9 mouse cellular contexts compared by ENCODE assay signal in the genomic region with DNA sequence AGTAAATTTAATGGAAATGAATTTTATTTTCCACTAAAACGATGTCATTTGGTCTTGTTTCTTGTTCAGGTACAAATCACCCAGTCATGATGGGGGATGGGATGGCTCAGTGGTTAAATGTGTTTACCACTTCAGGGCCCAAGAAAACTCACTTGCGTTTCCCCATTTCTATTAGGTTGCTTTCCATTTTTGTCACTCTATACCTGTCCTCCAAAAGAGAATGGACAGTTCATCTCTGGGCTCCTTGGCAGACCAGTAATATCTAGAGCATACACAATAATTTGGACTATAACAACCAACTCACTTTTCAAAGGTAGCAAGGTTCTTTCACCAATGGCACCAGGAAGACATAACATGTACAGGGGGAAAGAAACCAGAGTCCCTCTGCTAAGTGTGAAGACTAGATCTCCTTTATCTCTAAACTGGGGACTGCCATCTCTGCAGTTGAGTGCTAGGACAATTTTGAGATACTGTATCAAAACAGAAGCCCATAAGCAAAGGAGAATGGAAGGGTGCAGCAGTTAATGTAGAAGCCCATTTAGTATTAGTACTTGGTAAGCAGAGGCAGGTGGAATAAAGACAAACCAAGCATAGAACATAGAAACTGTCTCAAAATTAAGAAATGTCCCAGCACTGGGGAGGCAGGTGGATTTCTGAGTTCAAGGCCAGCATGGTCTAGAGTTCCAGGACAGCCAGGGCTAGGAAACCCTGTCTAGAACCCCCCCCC. TPM values are rescaled to one million over a fixed set of nuclear protein-coding genes. Genes with fewer than 3 reads are reported as not detected.
DNase-seq lines count a peak whose midpoint lies in the region; ATAC-seq and TF ChIP-seq lines count a peak whose summit lies in the region.
"Had no signal": no experiment of that assay in that cellular context is flagged by ENCODE, and none has a peak within 500 bp of the region (broad histone marks: within the 10 kb centered on the region; RNA-seq: fewer than 3 reads in every experiment).

No protein-coding gene starts in this region.

- peaks cover 6 to 22% of the 10 kb centered on the region in 2 experiments for H3K36me3 ChIP-seq in CH12.LX (replicated peaks in 1 of 2; ENCODE audit: control insufficient read depth in 1 of 2, insufficient read depth in 1 of 2, low read length in 1 of 2)
- H3K36me3 ChIP-seq in forebrain, embryonic 13.5 days (ENCODE audit: poor library complexity, severe bottlenecking) = peaks cover 20% of the 10 kb centered on the region
- H3K36me3 ChIP-seq in liver, embryonic 13.5 days = peaks cover 15% of the 10 kb centered on the region

- TF ChIP-seq RAD21 in CH12.LX (IDR thresholded peaks at IDR 0.05; ENCODE audit: low read depth, low read length) = no peak

- dilution Hi-C loops in CH12.LX (cut with MboI; ENCODE audit: extremely low pct_ligation_motif_present, extremely low pct_unique_long_range_greater_than_20kb, low sequenced_read_pairs) = no loop called here

- H3K79me2 ChIP-seq in CH12.LX (replicated peaks; ENCODE audit: control insufficient read depth, extremely low read depth, insufficient read depth, poor library complexity, severe bottlenecking) = peaks cover 17% of the 10 kb centered on the region

- H3K4me3 ChIP-seq in CH12.LX (replicated peaks in 1 of 3; ENCODE audit: low read depth in 2 of 3, low read length in 2 of 3, poor library complexity in 1 of 3) = peak overlapping the region in 1 of 3 experiments; percentile 88
- peak overlapping the region; percentile 84 for H3K4me3 ChIP-seq in forebrain, embryonic 13.5 days
- peak overlapping the region; percentile 75 for H3K4me3 ChIP-seq in liver, embryonic 13.5 days (replicated peaks)

- peak overlapping the region; percentile 90; the same call in 1 of the 2 replicates for H3K9ac ChIP-seq in CH12.LX (ENCODE audit: insufficient read depth, low read depth)
- H3K9ac ChIP-seq in forebrain, embryonic 13.5 days = peak overlapping the region; percentile 97
- peak overlapping the region; percentile 88 for H3K9ac ChIP-seq in liver, embryonic 13.5 days

- ATAC-seq in forebrain, embryonic 13.5 days = no peak
- no peak for ATAC-seq in liver, embryonic 13.5 days (ENCODE audit: low read depth)

- H3K27ac ChIP-seq in CH12.LX (ENCODE audit: insufficient read depth, low read depth) = peak overlapping the region; percentile 42; the same call in 1 of the 2 replicates
- 0 out of 2 replicates have a peak overlapping the region, but pooled peaks have one; percentile 1 for H3K27ac ChIP-seq in forebrain, embryonic 13.5 days
- peak overlapping the region; percentile 89 for H3K27ac ChIP-seq in liver, embryonic 13.5 days

- DNase-seq in 3T3-L1 (ENCODE audit: low read depth, low spot score) (peak; percentile 37), CH12.LX (ENCODE audit: extremely low read depth) (peak; percentile 65)
- no peak for DNase-seq in liver, embryonic 13.5 days
- no peak for DNase-seq in left cerebral cortex, postnatal 14 days (ENCODE audit: low spot score in 2 of 2)
- no peak for DNase-seq in adrenal gland, postnatal 14 days
- no peak for DNase-seq in gastrocnemius, adult 18-20 months (ENCODE audit: low spot score)
- no peak for DNase-seq in gastrocnemius, adult 8-10 months (ENCODE audit: low spot score in 2 of 2)
- DNase-seq: cerebellum, adult 11-12 months had no signal

- in situ Hi-C loops in CH12.LX (cut with MboI; ENCODE audit: low pct_ligation_motif_present, low pct_unique_long_range_greater_than_20kb, low sequenced_read_pairs) = loop anchor here (5.0 kb wide), 1 partner anchor 38 kb away; a partner anchor contains a TSS

- 21% methylated on average over 2 of the region's 2 CpGs for WGBS in forebrain, embryonic 13.5 days
- 6% methylated on average over 2 of the region's 2 CpGs for WGBS in liver, embryonic 13.5 days (ENCODE audit: insufficient replicate concordance)

- H3K4me1 ChIP-seq in CH12.LX (ENCODE audit: control insufficient read depth in 1 of 2, insufficient read depth in 2 of 2) = peaks cover 8 to 41% of the 10 kb centered on the region in 2 experiments
- peaks cover 23% of the 10 kb centered on the region for H3K4me1 ChIP-seq in forebrain, embryonic 13.5 days
- peaks cover 30% of the 10 kb centered on the region for H3K4me1 ChIP-seq in liver, embryonic 13.5 days (replicated peaks)

- no peak for TF ChIP-seq CTCF in CH12.LX (conservative IDR thresholded peaks at IDR 0.05 in 1 of 2, IDR thresholded peaks at IDR 0.05 in 1 of 2; ENCODE audit: low read depth in 2 of 2, low read length in 2 of 2)

- intact Hi-C loops in left cerebral cortex, postnatal 14 days (cut with DNase I) = no loop called here

- no peaks in the 10 kb centered on the region for H3K9me3 ChIP-seq in CH12.LX (replicated peaks; ENCODE audit: low read length)
- H3K9me3 ChIP-seq in forebrain, embryonic 13.5 days (replicated peaks) = no peaks in the 10 kb centered on the region
- no peaks in the 10 kb centered on the region for H3K9me3 ChIP-seq in liver, embryonic 13.5 days (replicated peaks)

- H3K4me2 ChIP-seq in CH12.LX (ENCODE audit: insufficient read depth, low read depth, poor library complexity, severe bottlenecking) = peak overlapping the region; percentile 97
- H3K4me2 ChIP-seq in forebrain, embryonic 13.5 days = peak overlapping the region; percentile 67
- H3K4me2 ChIP-seq in liver, embryonic 13.5 days = peak overlapping the region; percentile 76

- peak; percentile 51 for TF ChIP-seq POLR2A in CH12.LX (IDR thresholded peaks at IDR 0.05; ENCODE audit: low read depth, low read length)

- no peaks in the 10 kb centered on the region for H3K27me3 ChIP-seq in CH12.LX (replicated peaks)
- H3K27me3 ChIP-seq in forebrain, embryonic 13.5 days = no peaks in the 10 kb centered on the region
- H3K27me3 ChIP-seq in liver, embryonic 13.5 days = no peaks in the 10 kb centered on the region

- peak; percentile 26; the same call in 1 of the 2 replicates for TF ChIP-seq EP300 in CH12.LX (IDR thresholded peaks at IDR 0.05; ENCODE audit: low read length)

TF ChIP-seq in CH12.LX, 34 proteins besides CTCF, POLR2A, EP300 and RAD21 (continues in another document):
- TF ChIP-seq MAX (IDR thresholded peaks at IDR 0.05; ENCODE audit: low read length) (peak; percentile 41; the same call in 1 of the 2 replicates), ZMIZ1 (IDR thresholded peaks at IDR 0.05; ENCODE audit: low read depth, low read length) (peak; percentile 88), BHLHE40 (IDR thresholded peaks at IDR 0.05; ENCODE audit: low read depth, low read length) (no peak), KAT2A (IDR thresholded peaks at IDR 0.05; ENCODE audit: insufficient replicate concordance, low read length) (no peak), IRF4 (IDR thresholded peaks at IDR 0.05; ENCODE audit: low read depth, low read length) (no peak), UBTF (IDR thresholded peaks at IDR 0.05; ENCODE audit: low read depth, low read length) (no peak), MYC (IDR thresholded peaks at IDR 0.05; ENCODE audit: low read depth, low read length) (no peak), USF2 (conservative IDR thresholded peaks at IDR 0.05; ENCODE audit: low read depth, low read length) (no peak), ZNF384 (IDR thresholded peaks at IDR 0.05; ENCODE audit: low read depth, low read length) (no peak; the same call in 1 of the 2 replicates), NELFE (IDR thresholded peaks at IDR 0.05; ENCODE audit: low read depth, low read length) (no peak), CHD2 (IDR thresholded peaks at IDR 0.05; ENCODE audit: low read length) (peak; percentile 87), USF1 (IDR thresholded peaks at IDR 0.05; ENCODE audit: low read depth, low read length) (no peak), MEF2A (IDR thresholded peaks at IDR 0.05; ENCODE audit: borderline replicate concordance, low read depth, low read length) (no peak), JUND (conservative IDR thresholded peaks at IDR 0.05; ENCODE audit: low read depth, low read length) (no peak), RCOR1 (conservative IDR thresholded peaks at IDR 0.05; ENCODE audit: low read depth, low read length) (no peak), ETS1 (conservative IDR thresholded peaks at IDR 0.05; ENCODE audit: low read depth, low read length) (no peak), SIN3A (IDR thresholded peaks at IDR 0.05; ENCODE audit: low read length) (peak; percentile 48), SMC3 (IDR thresholded peaks at IDR 0.05; ENCODE audit: low read depth, low read length) (no peak), HCFC1 (IDR thresholded peaks at IDR 0.05; ENCODE audit: low read depth, low read length) (0 out of 2 replicates have a peak, but pooled peaks have one; percentile 4), NRF1 (IDR thresholded peaks at IDR 0.05; ENCODE audit: low read depth, low read length) (no peak), ZKSCAN1 (IDR thresholded peaks at IDR 0.05; ENCODE audit: borderline replicate concordance, low read depth, low read length) (no peak), MXI1 (IDR thresholded peaks at IDR 0.05; ENCODE audit: low read depth, low read length) (no peak), MAZ (IDR thresholded peaks at IDR 0.05; ENCODE audit: low read depth, low read length) (no peak), PAX5 (IDR thresholded peaks at IDR 0.05; ENCODE audit: low read length) (no peak), MAFK (IDR thresholded peaks at IDR 0.05; ENCODE audit: insufficient replicate concordance, low read length) (no peak), ELF1 (IDR thresholded peaks at IDR 0.05; ENCODE audit: low read depth, low read length) (no peak)

RNA-seq across cellular contexts. Expression of a gene that starts 27.5 kb away (rescaled TPM):
- total RNA-seq in CH12.LX (2012; rRNA removed) (7.5 TPM in 2 replicates), CH12.LX (2014; rRNA removed) (9.3 and 9.7 TPM in 2 replicates)
- 5.0 and 5.2 TPM in 2 replicates for polyA plus RNA-seq in CH12.LX (2012; ENCODE audit: insufficient read length, low read depth)
- 12.4 and 13.6 TPM in 2 replicates for polyA plus RNA-seq in forebrain, embryonic 13.5 days (2015; fragmentation: Nextera tagmentation; extraction: Ambion mirVana)
- 5.1 and 5.2 TPM in 2 replicates for polyA plus RNA-seq in liver, embryonic 13.5 days (2015; fragmentation: Nextera tagmentation; extraction: Ambion mirVana)
- total RNA-seq in left cerebral cortex, postnatal 14 days (2021) = 10 to 100 TPM; 17.3 to 19.7 TPM
- total RNA-seq in adrenal gland, postnatal 14 days (2021) = 9.1 and 11.7 TPM in 2 replicates
- 1 to 10 TPM; 8.4 to 9.5 TPM for total RNA-seq in gastrocnemius, adult 18-20 months (2021)
- total RNA-seq in gastrocnemius, adult 8-10 months (2022) = 10 to 100 TPM; 11.8 to 13.6 (median 12.7) TPM

RNA-seq across cellular contexts. Expression of a gene that starts 37.9 kb away (rescaled TPM):
- total RNA-seq in CH12.LX (2012; rRNA removed) (102 and 141 TPM in 2 replicates), CH12.LX (2014; rRNA removed) (227 and 267 TPM in 2 replicates)
- polyA plus RNA-seq in CH12.LX (2012; ENCODE audit: insufficient read length, low read depth) = 213 and 267 TPM in 2 replicates
- polyA plus RNA-seq in forebrain, embryonic 13.5 days (2015; fragmentation: Nextera tagmentation; extraction: Ambion mirVana) = 128 and 131 TPM in 2 replicates
- 52.5 and 77.9 TPM in 2 replicates for polyA plus RNA-seq in liver, embryonic 13.5 days (2015; fragmentation: Nextera tagmentation; extraction: Ambion mirVana)
- total RNA-seq in left cerebral cortex, postnatal 14 days (2021) = 10 to 100 TPM; 69.9 to 72.5 TPM
- total RNA-seq in adrenal gland, postnatal 14 days (2021) = 117 and 126 TPM in 2 replicates
- total RNA-seq in gastrocnemius, adult 18-20 months (2021) = 10 to 100 TPM; 51.4 to 68.7 TPM
- 10 to 100 TPM; 52.7 to 75.6 (median 65.9) TPM for total RNA-seq in gastrocnemius, adult 8-10 months (2022)

Comparison
In these comparisons a context has a peak if more than half of its experiments do, and no peak if none do; other contexts are left out.
1. DNase-seq: peak in 3T3-L1 (single experiment) and CH12.LX (single experiment); none in liver, embryonic 13.5 days (single experiment), left cerebral cortex, postnatal 14 days (0 of 2), adrenal gland, postnatal 14 days (single experiment), gastrocnemius, adult 18-20 months (single experiment) and gastrocnemius, adult 8-10 months (0 of 2).
2. H3K27ac ChIP-seq: peak in every context shown above with its lines; median percentile 89 in liver, embryonic 13.5 days; 42 in CH12.LX; 1 in forebrain, embryonic 13.5 days.
3. Peak in every context shown above with its lines, with median percentiles within 50 percentile points of each other: H3K4me2 ChIP-seq and H3K9ac ChIP-seq.